Mouse (Mus musculus) hindbrain, embryonic 12.5 days (tissue): ENCODE results near the gene H2al2a. TPM values are rescaled to one million over a fixed set of nuclear protein-coding genes. Genes with fewer than 3 reads are reported as not detected.
"Not testable (repeated sequence)": the region's sequence is repeated elsewhere in the genome, so short reads cannot be mapped to it uniquely, and the experiment has no call there.

Experiments
- ATAC-seq: fragments of 200-750 bp; cut with Nextera tagmentation; 2 replicates; pipeline ENCODE4 v1.8.0; 2017; ENCODE audit warnings: moderate TSS enrichment; ENCODE audit not compliant: low FRiP score
- H3K27ac ChIP-seq: fragments of 300-500 bp; sonication (generic); 2 replicates; pipeline ENCODE4 v1.5.1; 2016; ENCODE audit warnings: mild to moderate bottlenecking
- H3K27me3 ChIP-seq: fragments of 300-500 bp; sonication (generic); 2 replicates; pipeline ENCODE4 v1.6.1; 2016; ENCODE audit warnings: mild to moderate bottlenecking
- H3K36me3 ChIP-seq: fragments of 300-500 bp; sonication (generic); 2 replicates; pipeline ENCODE4 v1.6.1; 2016; ENCODE audit warnings: mild to moderate bottlenecking
- H3K4me1 ChIP-seq: fragments of 300-500 bp; sonication (generic); 2 replicates; pipeline ENCODE4 v1.6.1; 2016
- H3K4me2 ChIP-seq: fragments of 300-500 bp; sonication (generic); replicated peaks from 2 replicates; pipeline ENCODE4 v1.6.1; 2016; ENCODE audit warnings: mild to moderate bottlenecking
- H3K4me3 ChIP-seq: fragments of 300-500 bp; sonication (generic); 2 replicates; pipeline ENCODE4 v1.5.1; 2016; ENCODE audit warnings: mild to moderate bottlenecking
- H3K9ac ChIP-seq: fragments of 300-500 bp; sonication (generic); 2 replicates; pipeline ENCODE4 v1.6.1; 2016; ENCODE audit warnings: mild to moderate bottlenecking, moderate library complexity
- H3K9me3 ChIP-seq: fragments of 300-500 bp; sonication (generic); replicated peaks from 2 replicates; pipeline ENCODE4 v1.6.1; 2016; ENCODE audit warnings: mild to moderate bottlenecking
- WGBS: fragments of 180-500 bp; shearing (Covaris S2); methylation state at CpG from one replicate; pipeline ENCODE4 v1.1.7; 2016; 5-methylcytosine and 5-hydroxymethylcytosine counted together
- polyA plus RNA-seq: library from polyadenylated mRNA; unstranded; fragments of >200 nt; fragmentation: Nextera tagmentation; extraction: Ambion mirVana; gene quantifications from 2 replicates; pipeline ENCODE4 v1.2.1, GENCODE M21; 2016

H2al2a gene
- polyA plus RNA-seq, 1 experiment from 2014 or later, result not detected

- Histone ChIP-seq H3K9ac (no peak overlapping the region), H3K36me3 (no peaks in the 10 kb centered on the region), H3K4me3 (no peak overlapping the region), H3K4me1 (no peaks in the 10 kb centered on the region), H3K27me3 (no peaks in the 10 kb centered on the region), H3K27ac (no peak overlapping the region), H3K9me3 (no peaks in the 10 kb centered on the region), H3K4me2 (no peak overlapping the region)
- ATAC-seq, result no peak
- WGBS, result 91% methylated on average over 3 of the region's 3 CpGs
Measured at GRCm38 (mm10) chr2:17986694-17987093, 10.1 kb downstream of the H2al2a start.

GRCm38 (mm10) chr2:17984774-17985173 is 12.0 kb downstream of the H2al2a start:
- H3K4me3 ChIP-seq, result no peak overlapping the region
- H3K4me2 ChIP-seq, result no peak overlapping the region
- H3K27me3 ChIP-seq, result no peaks in the 10 kb centered on the region
- H3K9ac ChIP-seq, result no peak overlapping the region
- no peaks in the 10 kb centered on the region for H3K4me1 ChIP-seq
- 98% methylated on average over 3 of the region's 3 CpGs for WGBS
- H3K9me3 ChIP-seq, result no peaks in the 10 kb centered on the region
- no peak for ATAC-seq
- no peak overlapping the region for H3K27ac ChIP-seq
- no peaks in the 10 kb centered on the region for H3K36me3 ChIP-seq

- no peaks in the 10 kb centered on the region for H3K9me3 ChIP-seq
- no peak for ATAC-seq
Measured at GRCm38 (mm10) chr2:17982747-17983146, 14.0 kb downstream of the H2al2a start.

GRCm38 (mm10) chr2:17978706-17979105 is 18.1 kb downstream of the H2al2a start:
- H3K9me3 ChIP-seq, result no peaks in the 10 kb centered on the region
- no peaks in the 10 kb centered on the region for H3K4me1 ChIP-seq
- no peaks in the 10 kb centered on the region for H3K36me3 ChIP-seq
- H3K27me3 ChIP-seq, result no peaks in the 10 kb centered on the region
- H3K27ac ChIP-seq, result no peak overlapping the region
- no peak overlapping the region for H3K9ac ChIP-seq
- 90% methylated on average over 6 of the region's 6 CpGs for WGBS
- H3K4me3 ChIP-seq, result no peak overlapping the region
- no peak for ATAC-seq
- no peak overlapping the region for H3K4me2 ChIP-seq

More at GRCm38 (mm10) chr2:17982747-17983146, 14.0 kb downstream of the H2al2a start:
- Histone ChIP-seq H3K9ac (no peak overlapping the region), H3K4me3 (no peak overlapping the region), H3K27ac (no peak overlapping the region), H3K4me1 (no peaks in the 10 kb centered on the region), H3K36me3 (no peaks in the 10 kb centered on the region), H3K27me3 (no peaks in the 10 kb centered on the region), H3K4me2 (no peak overlapping the region)
- 91% methylated on average over 1 of the region's 1 CpGs for WGBS

GRCm38 (mm10) chr2:17978251-17978650 is 18.5 kb downstream of the H2al2a start:
- not testable (repeated sequence) for H3K9ac ChIP-seq, H3K27ac ChIP-seq, H3K4me1 ChIP-seq, H3K27me3 ChIP-seq, H3K9me3 ChIP-seq, H3K4me3 ChIP-seq, ATAC-seq, H3K4me2 ChIP-seq, H3K36me3 ChIP-seq
- WGBS, result 93% methylated on average over 7 of the region's 7 CpGs

- not testable (repeated sequence) for H3K9me3 ChIP-seq, H3K27ac ChIP-seq, ATAC-seq, H3K27me3 ChIP-seq, H3K36me3 ChIP-seq, H3K4me2 ChIP-seq, H3K9ac ChIP-seq, H3K4me1 ChIP-seq, H3K4me3 ChIP-seq
Measured at GRCm38 (mm10) chr2:17977645-17978044, 19.1 kb downstream of the H2al2a start.

- WGBS, result 67% methylated on average over 4 of the region's 4 CpGs
- Histone ChIP-seq H3K27me3 (no peaks in the 10 kb centered on the region), H3K9ac (no peak overlapping the region), H3K36me3 (no peaks in the 10 kb centered on the region), H3K9me3 (no peaks in the 10 kb centered on the region), H3K4me1 (no peaks in the 10 kb centered on the region), H3K4me3 (no peak overlapping the region), H3K4me2 (no peak overlapping the region), H3K27ac (no peak overlapping the region)
- no peak for ATAC-seq
Measured at GRCm38 (mm10) chr2:17975601-17976327, 21.0 kb downstream of the H2al2a start.

- no peaks in the 10 kb centered on the region for H3K36me3 ChIP-seq
- H3K9me3 ChIP-seq, result no peaks in the 10 kb centered on the region
- no peak overlapping the region for H3K4me3 ChIP-seq
- no peaks in the 10 kb centered on the region for H3K27me3 ChIP-seq
- peaks cover 7% of the 10 kb centered on the region; the same call in 1 of the 2 replicates for H3K4me1 ChIP-seq
- 26% methylated on average over 2 of the region's 2 CpGs for WGBS
- H3K27ac ChIP-seq, result no peak overlapping the region
- no peak overlapping the region for H3K9ac ChIP-seq
- H3K4me2 ChIP-seq, result no peak overlapping the region
- ATAC-seq, result no peak
Measured at GRCm38 (mm10) chr2:17973868-17974440, 22.8 kb downstream of the H2al2a start.

GRCm38 (mm10) chr2:17973246-17973645 is 23.5 kb downstream of the H2al2a start:
- Histone ChIP-seq H3K27me3 (no peaks in the 10 kb centered on the region), H3K4me2 (no peak overlapping the region), H3K36me3 (no peaks in the 10 kb centered on the region), H3K4me3 (no peak overlapping the region), H3K27ac (no peak overlapping the region), H3K9ac (no peak overlapping the region), H3K4me1 (peaks cover 7% of the 10 kb centered on the region; the same call in 1 of the 2 replicates), H3K9me3 (no peaks in the 10 kb centered on the region)
- ATAC-seq, result no peak
- WGBS, result 85% methylated on average over 5 of the region's 5 CpGs

- WGBS, result 98% methylated on average over 2 of the region's 2 CpGs
- H3K36me3 ChIP-seq, result no peaks in the 10 kb centered on the region
- H3K27me3 ChIP-seq, result no peaks in the 10 kb centered on the region
- no peak overlapping the region for H3K4me3 ChIP-seq
- no peaks in the 10 kb centered on the region for H3K9me3 ChIP-seq
- H3K27ac ChIP-seq, result no peak overlapping the region
- peaks cover 7% of the 10 kb centered on the region; the same call in 1 of the 2 replicates for H3K4me1 ChIP-seq
- no peak overlapping the region for H3K9ac ChIP-seq
- no peak for ATAC-seq
- no peak overlapping the region for H3K4me2 ChIP-seq
Measured at GRCm38 (mm10) chr2:17972843-17973242, 23.9 kb downstream of the H2al2a start.

GRCm38 (mm10) chr2:17971407-17971806 is 25.4 kb downstream of the H2al2a start:
- H3K4me1 ChIP-seq, result peaks cover 7% of the 10 kb centered on the region; the same call in 1 of the 2 replicates
- H3K9ac ChIP-seq, result no peak overlapping the region
- no peaks in the 10 kb centered on the region for H3K9me3 ChIP-seq
- no peak overlapping the region for H3K27ac ChIP-seq
- no peaks in the 10 kb centered on the region for H3K27me3 ChIP-seq
- H3K4me2 ChIP-seq, result no peak overlapping the region
- H3K4me3 ChIP-seq, result no peak overlapping the region
- no peak for ATAC-seq
- 70% methylated on average over 6 of the region's 6 CpGs for WGBS
- H3K36me3 ChIP-seq, result no peaks in the 10 kb centered on the region

- ATAC-seq, result no peak
- 29% methylated on average over 1 of the region's 1 CpGs for WGBS
Measured at GRCm38 (mm10) chr2:17970662-17971061, 26.1 kb downstream of the H2al2a start.

GRCm38 (mm10) chr2:17970187-17970586 is 26.6 kb downstream of the H2al2a start:
- no peak for ATAC-seq
- no peaks in the 10 kb centered on the region for H3K9me3 ChIP-seq
- no peak overlapping the region for H3K9ac ChIP-seq
- no peak overlapping the region for H3K4me2 ChIP-seq
- no peak overlapping the region for H3K27ac ChIP-seq
- H3K4me1 ChIP-seq, result peaks cover 7% of the 10 kb centered on the region; the same call in 1 of the 2 replicates
- H3K36me3 ChIP-seq, result no peaks in the 10 kb centered on the region
- no peak overlapping the region for H3K4me3 ChIP-seq
- H3K27me3 ChIP-seq, result no peaks in the 10 kb centered on the region

More at GRCm38 (mm10) chr2:17970662-17971061, 26.1 kb downstream of the H2al2a start:
- H3K4me2 ChIP-seq, result no peak overlapping the region
- peaks cover 7% of the 10 kb centered on the region; the same call in 1 of the 2 replicates for H3K4me1 ChIP-seq
- H3K9ac ChIP-seq, result no peak overlapping the region
- no peaks in the 10 kb centered on the region for H3K36me3 ChIP-seq
- no peaks in the 10 kb centered on the region for H3K9me3 ChIP-seq
- H3K27ac ChIP-seq, result no peak overlapping the region
- no peaks in the 10 kb centered on the region for H3K27me3 ChIP-seq
- H3K4me3 ChIP-seq, result no peak overlapping the region
